Mouse (Mus musculus): ENCODE data around the gene Btg4. TPM values are rescaled to one million over a fixed set of nuclear protein-coding genes. Genes with fewer than 3 reads are reported as not detected.

Btg4 gene
- polyA plus RNA-seq, 2 experiments = not detected

DNA sequence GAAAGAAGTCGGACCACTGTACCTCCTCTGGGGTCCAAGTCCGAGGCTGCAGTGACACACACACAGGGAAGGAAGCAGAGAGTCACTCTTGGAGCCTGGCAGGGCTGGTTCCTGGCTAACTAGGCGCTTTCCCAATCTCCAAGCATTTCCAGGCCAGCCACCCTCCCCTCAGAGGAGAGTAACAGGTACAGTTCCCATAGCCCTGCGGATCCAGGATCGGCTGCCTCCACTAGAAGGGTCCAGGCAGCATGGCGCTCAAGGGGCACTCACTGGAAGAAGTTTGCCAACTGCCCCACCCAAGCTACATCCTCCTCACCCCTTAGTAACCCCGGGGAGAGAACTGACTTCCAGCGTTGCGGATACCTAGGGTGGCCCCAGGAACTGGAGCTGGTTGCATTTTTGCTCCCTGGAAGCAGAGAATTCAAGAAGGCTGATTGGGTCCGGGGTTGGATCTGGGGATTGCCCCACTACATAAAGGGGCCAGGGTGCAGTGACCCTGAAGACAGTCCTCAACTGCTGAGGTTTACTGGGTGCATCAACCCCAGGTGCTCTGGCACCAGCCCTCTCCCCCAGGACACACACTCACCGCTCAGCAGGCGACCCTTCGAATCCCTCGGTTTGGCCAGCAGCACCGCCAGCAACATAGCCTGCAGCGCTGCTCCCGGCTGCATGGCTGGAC lies 15.7 kb downstream of the Btg4 start:
- ATAC-seq (ENCODE audit: insufficient read depth) (peak; percentile 18; the same call in 1 of the 2 replicates), DNase-seq (ENCODE audit: low read depth in 3 of 3, low spot score in 3 of 3) (no peak)
- H3K4me1 ChIP-seq (replicated peaks; ENCODE audit: control insufficient read depth in 2 of 2, insufficient read depth in 2 of 2, low read length in 1 of 2) = peaks cover 0 to 5% of the 10 kb centered on the region in 2 experiments; a peak in 2 of 4 replicates
- peak overlapping the region; percentile 66 for H3K4me2 ChIP-seq (ENCODE audit: low read depth)
- no peaks in the 10 kb centered on the region for H3K9me3 ChIP-seq (ENCODE audit: control insufficient read depth, low read length)
- H3K4me3 ChIP-seq (ENCODE audit: insufficient read depth in 1 of 2, low read depth in 2 of 2, low read length in 2 of 2) = peak overlapping the region; percentile 33 to 47
- H3K27me3 ChIP-seq (ENCODE audit: control insufficient read depth, insufficient read depth, low read length) = no peaks in the 10 kb centered on the region; the same call in 1 of the 2 replicates
- no peaks in the 10 kb centered on the region for H3K36me3 ChIP-seq (replicated peaks; ENCODE audit: control insufficient read depth, insufficient read depth, low read depth)
- H3K9ac ChIP-seq (replicated peaks) = no peak overlapping the region
- under 1% methylated on average over 17 of the region's 17 CpGs for WGBS (ENCODE audit: insufficient replicate concordance)
- TF ChIP-seq EP300 (IDR thresholded peaks at IDR 0.05; ENCODE audit: low read depth) = no peak
- no peak for TF ChIP-seq CTCF (IDR thresholded peaks at IDR 0.05; ENCODE audit: low read depth)
- H3K27ac ChIP-seq = no peak overlapping the region

DNA sequence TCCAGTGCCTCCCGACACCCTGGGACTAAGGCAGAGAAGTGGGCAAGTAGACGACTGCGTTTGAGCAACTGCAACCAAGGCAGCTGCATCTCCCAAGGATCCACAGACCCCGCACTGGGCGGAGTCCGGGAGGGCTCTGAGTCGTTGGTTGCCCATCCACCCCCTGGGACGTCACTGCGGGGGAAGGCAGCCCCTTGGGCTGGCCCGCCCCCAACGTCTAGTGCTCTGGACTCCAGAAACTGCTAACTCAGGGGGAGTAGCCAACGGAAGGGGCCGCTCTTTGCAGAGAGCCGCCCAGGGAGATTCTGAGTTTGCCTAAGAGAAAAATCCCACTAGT lies 16.2 kb downstream of the Btg4 start, which contains the start of gene Layn:
Layn (minus strand) TSS at position 116 of the 337 bp plus-strand sequence.
- Histone ChIP-seq H3K9me3 (ENCODE audit: control insufficient read depth, low read length) (no peaks in the 10 kb centered on the region), H3K4me3 (ENCODE audit: insufficient read depth in 1 of 2, low read depth in 2 of 2, low read length in 2 of 2) (peak within 1 kb of the TSS; percentile 33 to 47), H3K4me2 (ENCODE audit: low read depth) (peak within 1 kb of the TSS; percentile 66), H3K4me1 (replicated peaks; ENCODE audit: control insufficient read depth in 2 of 2, insufficient read depth in 2 of 2, low read length in 1 of 2) (peaks cover 0 to 5% of the 10 kb centered on the region in 2 experiments; a peak in 2 of 4 replicates), H3K36me3 (replicated peaks; ENCODE audit: control insufficient read depth, insufficient read depth, low read depth) (no peaks in the 10 kb centered on the region), H3K27me3 (ENCODE audit: control insufficient read depth, insufficient read depth, low read length) (no peaks in the 10 kb centered on the region; the same call in 1 of the 2 replicates), H3K27ac (no peak within 1 kb of the TSS), H3K9ac (replicated peaks) (no peak within 1 kb of the TSS)
- under 1% methylated on average over 14 of the region's 14 CpGs for WGBS (ENCODE audit: insufficient replicate concordance)
- TF ChIP-seq EP300 (IDR thresholded peaks at IDR 0.05; ENCODE audit: low read depth) (no peak), CTCF (IDR thresholded peaks at IDR 0.05; ENCODE audit: low read depth) (no peak)
- peak; percentile 23 to 49 (median 29) for DNase-seq (ENCODE audit: low read depth in 3 of 3, low spot score in 3 of 3)
- peak; percentile 88 for ATAC-seq (ENCODE audit: insufficient read depth)

DNA sequence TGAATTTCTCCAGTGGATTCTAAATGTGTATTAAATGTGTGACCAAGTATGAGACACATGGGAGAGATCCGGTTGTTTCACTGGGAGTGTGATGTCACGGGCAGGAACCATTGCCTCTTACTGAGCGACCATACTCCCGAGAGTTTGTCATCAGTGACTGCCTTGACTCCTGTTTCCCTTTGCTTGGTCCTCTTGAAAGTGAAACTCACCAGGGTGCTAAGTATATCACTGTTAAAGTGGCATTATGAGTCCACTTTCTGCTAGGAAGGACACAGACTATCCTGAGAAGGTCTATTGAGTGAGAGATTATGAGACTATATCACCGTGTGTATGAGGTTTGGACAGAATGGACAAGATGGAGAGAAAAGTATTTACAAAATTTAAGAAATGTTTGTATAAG lies 20.9 kb downstream of the Btg4 start:
- no peak for ATAC-seq (ENCODE audit: insufficient read depth)

DNA sequence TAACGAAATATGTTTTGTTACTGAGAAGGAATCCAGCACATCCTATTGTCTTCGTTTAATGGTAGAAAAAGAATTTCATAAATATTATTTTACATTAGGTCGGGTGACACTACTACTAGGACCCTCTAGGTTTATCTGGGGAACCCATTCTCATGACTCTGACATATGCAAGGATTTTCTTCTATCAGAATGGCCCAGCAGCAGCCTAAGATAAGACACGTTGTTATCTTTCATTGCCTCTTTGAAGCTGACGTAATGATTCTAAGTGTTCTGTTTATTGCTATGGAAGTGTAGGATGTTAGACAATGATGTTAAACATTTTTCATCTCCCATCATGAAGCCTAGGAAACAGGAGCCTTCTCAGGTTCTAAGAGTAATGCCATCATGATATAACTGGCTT lies 33.0 kb downstream of the Btg4 start:
- Histone ChIP-seq H3K9me3 (ENCODE audit: control insufficient read depth, low read length) (no peaks in the 10 kb centered on the region), H3K9ac (replicated peaks) (no peak overlapping the region), H3K4me1 (replicated peaks; ENCODE audit: control insufficient read depth in 2 of 2, insufficient read depth in 2 of 2, low read length in 1 of 2) (peaks cover 4 to 5% of the 10 kb centered on the region in 2 experiments; a peak in 3 of 4 replicates), H3K4me3 (ENCODE audit: insufficient read depth in 1 of 2, low read depth in 2 of 2, low read length in 2 of 2) (no peak overlapping the region), H3K27me3 (ENCODE audit: control insufficient read depth, insufficient read depth, low read length) (no peaks in the 10 kb centered on the region), H3K36me3 (replicated peaks; ENCODE audit: control insufficient read depth, insufficient read depth, low read depth) (no peaks in the 10 kb centered on the region), H3K4me2 (ENCODE audit: low read depth) (no peak overlapping the region), H3K27ac (no peak overlapping the region)
- DNase-seq (ENCODE audit: low read depth in 3 of 3, low spot score in 3 of 3) (peak in 1 of 3 experiments; percentile 17), ATAC-seq (ENCODE audit: insufficient read depth) (peak; percentile 31; the same call in 1 of the 2 replicates)
- WGBS (ENCODE audit: insufficient replicate concordance) = 26% methylated on average over 5 of the region's 5 CpGs
- TF ChIP-seq CTCF (IDR thresholded peaks at IDR 0.05; ENCODE audit: low read depth) = no peak
- peak; percentile 77 for TF ChIP-seq EP300 (IDR thresholded peaks at IDR 0.05; ENCODE audit: low read depth)

More for the DNA sequence above, 20.9 kb downstream of the Btg4 start:
- TF ChIP-seq EP300 (IDR thresholded peaks at IDR 0.05; ENCODE audit: low read depth) (no peak), CTCF (IDR thresholded peaks at IDR 0.05; ENCODE audit: low read depth) (no peak)
- no peak overlapping the region for H3K9ac ChIP-seq (replicated peaks)
- H3K4me2 ChIP-seq (ENCODE audit: low read depth) = no peak overlapping the region
- no peaks in the 10 kb centered on the region for H3K27me3 ChIP-seq (ENCODE audit: control insufficient read depth, insufficient read depth, low read length)
- peaks cover 0 to 5% of the 10 kb centered on the region in 2 experiments; a peak in 2 of 4 replicates for H3K4me1 ChIP-seq (replicated peaks; ENCODE audit: control insufficient read depth in 2 of 2, insufficient read depth in 2 of 2, low read length in 1 of 2)
- no peaks in the 10 kb centered on the region for H3K36me3 ChIP-seq (replicated peaks; ENCODE audit: control insufficient read depth, insufficient read depth, low read depth)
- no peak overlapping the region for H3K4me3 ChIP-seq (ENCODE audit: insufficient read depth in 1 of 2, low read depth in 2 of 2, low read length in 2 of 2)
- WGBS (ENCODE audit: insufficient replicate concordance) = 62% methylated on average over 5 of the region's 5 CpGs
- no peaks in the 10 kb centered on the region for H3K9me3 ChIP-seq (ENCODE audit: control insufficient read depth, low read length)
- DNase-seq (ENCODE audit: low read depth in 3 of 3, low spot score in 3 of 3) = no peak
- no peak overlapping the region for H3K27ac ChIP-seq

DNA sequence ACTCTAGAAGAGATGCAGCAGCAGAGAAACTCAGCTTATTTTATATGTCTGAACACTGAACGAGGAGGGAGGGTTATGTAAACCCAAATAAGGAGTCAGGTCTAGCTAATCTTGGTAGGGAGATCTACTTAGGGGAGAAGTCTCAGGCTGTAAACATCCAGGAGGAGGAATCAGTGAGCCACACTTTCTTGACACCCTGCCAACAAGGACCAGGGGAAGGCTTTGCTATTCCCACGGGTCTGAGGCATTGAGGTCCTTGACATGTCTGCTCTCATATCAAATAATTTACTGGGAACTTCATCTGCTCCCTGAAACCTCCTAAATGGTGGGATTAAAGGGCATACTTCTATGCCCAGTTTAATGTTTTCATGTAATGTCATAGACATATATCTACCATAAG lies 35.6 kb downstream of the Btg4 start:
- TF ChIP-seq EP300 (IDR thresholded peaks at IDR 0.05; ENCODE audit: low read depth) (no peak), CTCF (IDR thresholded peaks at IDR 0.05; ENCODE audit: low read depth) (no peak)
- Histone ChIP-seq H3K4me3 (ENCODE audit: insufficient read depth in 1 of 2, low read depth in 2 of 2, low read length in 2 of 2) (no peak overlapping the region), H3K27me3 (ENCODE audit: control insufficient read depth, insufficient read depth, low read length) (peaks cover 9% of the 10 kb centered on the region), H3K9me3 (ENCODE audit: control insufficient read depth, low read length) (no peaks in the 10 kb centered on the region), H3K9ac (replicated peaks) (no peak overlapping the region), H3K4me2 (ENCODE audit: low read depth) (no peak overlapping the region), H3K36me3 (replicated peaks; ENCODE audit: control insufficient read depth, insufficient read depth, low read depth) (no peaks in the 10 kb centered on the region), H3K27ac (no peak overlapping the region), H3K4me1 (replicated peaks; ENCODE audit: control insufficient read depth in 2 of 2, insufficient read depth in 2 of 2, low read length in 1 of 2) (peaks cover 4 to 5% of the 10 kb centered on the region in 2 experiments; a peak in 3 of 4 replicates)
- WGBS (ENCODE audit: insufficient replicate concordance) = 31% methylated on average over 2 of the region's 2 CpGs
- ATAC-seq (ENCODE audit: insufficient read depth) (no peak), DNase-seq (ENCODE audit: low read depth in 3 of 3, low spot score in 3 of 3) (no peak)

Measured in liver, embryonic 14.5 days (tissue).